Mouse (Mus musculus) heart, embryonic 10.5 days (tissue): ENCODE measurements around the gene Ms4a18. TPM values are rescaled to one million over a fixed set of nuclear protein-coding genes. Genes with fewer than 3 reads are reported as not detected.

Experiments used
- DNase-seq: peaks from one replicate; pipeline ENCODE4 v3.0.0-alpha.2; 2017; ENCODE audit warnings: low spot score
- H3K27ac ChIP-seq: fragments of 300-500 bp; sonication (generic); 2 replicates; pipeline ENCODE4 v1.5.1; 2016; ENCODE audit warnings: mild to moderate bottlenecking
- H3K27me3 ChIP-seq: fragments of 300-500 bp; sonication (generic); 2 replicates; pipeline ENCODE4 v1.6.1; 2016; ENCODE audit warnings: mild to moderate bottlenecking; ENCODE audit not compliant: poor library complexity, insufficient read depth, severe bottlenecking
- H3K36me3 ChIP-seq: fragments of 300-500 bp; sonication (generic); 2 replicates; pipeline ENCODE4 v1.6.1; 2016; ENCODE audit warnings: mild to moderate bottlenecking, moderate library complexity
- H3K4me1 ChIP-seq: fragments of 300-500 bp; sonication (generic); 2 replicates; pipeline ENCODE4 v1.6.1; 2016; ENCODE audit warnings: mild to moderate bottlenecking
- H3K4me3 ChIP-seq: fragments of 300-500 bp; sonication (generic); 2 replicates; pipeline ENCODE4 v1.5.1; 2016; ENCODE audit warnings: mild to moderate bottlenecking, moderate library complexity
- H3K9me3 ChIP-seq: fragments of 300-500 bp; sonication (generic); 2 replicates; pipeline ENCODE4 v1.6.1; 2016; ENCODE audit warnings: mild to moderate bottlenecking, moderate library complexity
- WGBS: fragments of 180-500 bp; shearing (Covaris S2); methylation state at CpG from one replicate; pipeline ENCODE4 v1.1.7; 2016; 5-methylcytosine and 5-hydroxymethylcytosine counted together
- polyA plus RNA-seq: library from polyadenylated mRNA; unstranded; fragments of >200 nt; fragmentation: Nextera tagmentation; extraction: Ambion mirVana; gene quantifications from 2 replicates; pipeline ENCODE4 v1.2.1, GENCODE M21; 2016

The Ms4a18 gene
- polyA plus RNA-seq, 1 experiment from 2014 or later = not detected

- 0 out of 2 replicates have a peak overlapping the region, but pooled peaks have one; percentile 36 for H3K27ac ChIP-seq
- H3K36me3 ChIP-seq = no peaks in the 10 kb centered on the region
- peaks cover 16% of the 10 kb centered on the region; the same call in 1 of the 2 replicates for H3K27me3 ChIP-seq
- H3K4me1 ChIP-seq = peaks cover 16% of the 10 kb centered on the region
- 14% methylated on average over 18 of the region's 18 CpGs for WGBS
- DNase-seq = peak; percentile 85
- no peaks in the 10 kb centered on the region for H3K9me3 ChIP-seq
- peak overlapping the region; percentile 30; the same call in 1 of the 2 replicates for H3K4me3 ChIP-seq
Measured at GRCm38 (mm10) chr19:10979184-10980168, 38.4 kb downstream of the Ms4a18 start.

- Histone ChIP-seq H3K27ac (no peak overlapping the region), H3K36me3 (no peaks in the 10 kb centered on the region), H3K9me3 (no peaks in the 10 kb centered on the region), H3K27me3 (peaks cover 9% of the 10 kb centered on the region; the same call in 1 of the 2 replicates), H3K4me1 (peaks cover 18% of the 10 kb centered on the region), H3K4me3 (no peak overlapping the region)
- no peak for DNase-seq
- 58% methylated on average over 4 of the region's 4 CpGs for WGBS
Measured at GRCm38 (mm10) chr19:10976318-10976717, 41.5 kb downstream of the Ms4a18 start.

- no peak overlapping the region for H3K4me3 ChIP-seq
- H3K9me3 ChIP-seq = no peaks in the 10 kb centered on the region
- H3K27ac ChIP-seq = no peak overlapping the region
- no peaks in the 10 kb centered on the region for H3K36me3 ChIP-seq
- peaks cover 9% of the 10 kb centered on the region; the same call in 1 of the 2 replicates for H3K27me3 ChIP-seq
- 79% methylated on average over 2 of the region's 2 CpGs for WGBS
- peaks cover 18% of the 10 kb centered on the region for H3K4me1 ChIP-seq
- DNase-seq = no peak
Measured at GRCm38 (mm10) chr19:10975187-10975586, 42.6 kb downstream of the Ms4a18 start.

- DNase-seq = no peak
- H3K9me3 ChIP-seq = no peaks in the 10 kb centered on the region
- H3K4me3 ChIP-seq = no peak within 1 kb of the TSS
- H3K4me1 ChIP-seq = peaks cover 10% of the 10 kb centered on the region
- H3K27ac ChIP-seq = no peak within 1 kb of the TSS
- H3K27me3 ChIP-seq = peaks cover 9% of the 10 kb centered on the region; the same call in 1 of the 2 replicates
- WGBS = 34% methylated on average over 4 of the region's 4 CpGs
- no peaks in the 10 kb centered on the region for H3K36me3 ChIP-seq
Measured at GRCm38 (mm10) chr19:10974238-10974865, 43.5 kb downstream of the Ms4a18 start, which contains the start of gene Ms4a10. Gene Ms4a10, minus strand, starts transcription at chr19:10974670.

GRCm38 (mm10) chr19:10973187-10973586 lies 44.6 kb downstream of the Ms4a18 start:
- 71% methylated on average over 2 of the region's 2 CpGs for WGBS
- H3K27me3 ChIP-seq = peaks cover 10% of the 10 kb centered on the region; the same call in 1 of the 2 replicates
- H3K4me1 ChIP-seq = peaks cover 9% of the 10 kb centered on the region; the same call in 1 of the 2 replicates
- no peak overlapping the region for H3K4me3 ChIP-seq
- no peaks in the 10 kb centered on the region for H3K9me3 ChIP-seq
- no peak for DNase-seq
- no peaks in the 10 kb centered on the region for H3K36me3 ChIP-seq
- no peak overlapping the region for H3K27ac ChIP-seq

GRCm38 (mm10) chr19:10972660-10973059 lies 45.2 kb downstream of the Ms4a18 start:
- Histone ChIP-seq H3K9me3 (no peaks in the 10 kb centered on the region), H3K36me3 (no peaks in the 10 kb centered on the region), H3K27ac (no peak overlapping the region), H3K27me3 (peaks cover 9% of the 10 kb centered on the region; the same call in 1 of the 2 replicates), H3K4me3 (no peak overlapping the region), H3K4me1 (peaks cover 9% of the 10 kb centered on the region; the same call in 1 of the 2 replicates)
- 70% methylated on average over 3 of the region's 3 CpGs for WGBS
- no peak for DNase-seq

GRCm38 (mm10) chr19:10970457-10970856 lies 47.4 kb downstream of the Ms4a18 start:
- H3K4me3 ChIP-seq = no peak overlapping the region
- no peak for DNase-seq
- peaks cover 19% of the 10 kb centered on the region; the same call in 1 of the 2 replicates for H3K27me3 ChIP-seq
- 37% methylated on average over 3 of the region's 3 CpGs for WGBS
- no peaks in the 10 kb centered on the region for H3K36me3 ChIP-seq
- peaks cover 9% of the 10 kb centered on the region; the same call in 1 of the 2 replicates for H3K4me1 ChIP-seq
- no peaks in the 10 kb centered on the region for H3K9me3 ChIP-seq
- H3K27ac ChIP-seq = no peak overlapping the region

GRCm38 (mm10) chr19:10968578-10968977 lies 49.3 kb downstream of the Ms4a18 start:
- no peak for DNase-seq
- Histone ChIP-seq H3K4me3 (no peak overlapping the region), H3K36me3 (no peaks in the 10 kb centered on the region), H3K9me3 (no peaks in the 10 kb centered on the region), H3K27me3 (peaks cover 25% of the 10 kb centered on the region), H3K4me1 (peaks cover 2% of the 10 kb centered on the region; the same call in 1 of the 2 replicates), H3K27ac (no peak overlapping the region)
- WGBS = 85% methylated on average over 7 of the region's 7 CpGs

GRCm38 (mm10) chr19:10965721-10966120 lies 52.1 kb downstream of the Ms4a18 start:
- H3K27me3 ChIP-seq = peaks cover 40% of the 10 kb centered on the region
- H3K36me3 ChIP-seq = no peaks in the 10 kb centered on the region
- H3K4me1 ChIP-seq = no peaks in the 10 kb centered on the region
- no peak for DNase-seq
- H3K9me3 ChIP-seq = no peaks in the 10 kb centered on the region
- no peak overlapping the region for H3K27ac ChIP-seq
- no peak overlapping the region for H3K4me3 ChIP-seq
- WGBS = 78% methylated on average over 7 of the region's 7 CpGs

GRCm38 (mm10) chr19:10959978-10960346 lies 57.9 kb downstream of the Ms4a18 start:
- 42% methylated on average over 12 of the region's 12 CpGs for WGBS
- no peaks in the 10 kb centered on the region for H3K4me1 ChIP-seq

GRCm38 (mm10) chr19:10959085-10959977 lies 58.5 kb downstream of the Ms4a18 start:
- Histone ChIP-seq H3K27ac (no peak overlapping the region), H3K27me3 (peaks cover 37% of the 10 kb centered on the region), H3K36me3 (no peaks in the 10 kb centered on the region), H3K9me3 (no peaks in the 10 kb centered on the region), H3K4me3 (no peak overlapping the region), H3K4me1 (no peaks in the 10 kb centered on the region)
- 33% methylated on average over 11 of the region's 11 CpGs for WGBS
- no peak for DNase-seq

More at GRCm38 (mm10) chr19:10959978-10960346, 57.9 kb downstream of the Ms4a18 start:
- Histone ChIP-seq H3K9me3 (no peaks in the 10 kb centered on the region), H3K4me3 (no peak overlapping the region), H3K36me3 (no peaks in the 10 kb centered on the region), H3K27ac (no peak overlapping the region), H3K27me3 (peaks cover 37% of the 10 kb centered on the region)
- no peak for DNase-seq
